Mouse (Mus musculus): ENCODE data around the gene Map4k4. TPM values are rescaled to one million over a fixed set of nuclear protein-coding genes. Genes with fewer than 3 reads are reported as not detected.

Map4k4 gene
- polyA plus RNA-seq, 1 experiment, result 94.7 TPM

GRCm38 (mm10) chr1:39990041-39990440 lies 89.3 kb downstream of the Map4k4 start:
- TF ChIP-seq POLR2A (IDR thresholded peaks at IDR 0.05; ENCODE audit: borderline replicate concordance, extremely low read depth, low read depth, low read length) (no peak), CTCF (IDR thresholded peaks at IDR 0.05; ENCODE audit: insufficient read depth, low read length) (no peak)
- no peaks in the 10 kb centered on the region for H3K4me1 ChIP-seq (ENCODE audit: control insufficient read depth, insufficient read depth, low read length)
- no peak overlapping the region for H3K4me3 ChIP-seq (replicated peaks; ENCODE audit: extremely low read depth, low read depth, low read length)
- 89% methylated on average over 9 of the region's 9 CpGs for WGBS
- DNase-seq, result no peak

GRCm38 (mm10) chr1:39993921-39994320 lies 93.2 kb downstream of the Map4k4 start:
- WGBS, result 78% methylated on average over 7 of the region's 7 CpGs
- Histone ChIP-seq H3K4me3 (replicated peaks; ENCODE audit: extremely low read depth, low read depth, low read length) (no peak overlapping the region), H3K4me1 (ENCODE audit: control insufficient read depth, insufficient read depth, low read length) (no peaks in the 10 kb centered on the region)
- DNase-seq, result no peak
- TF ChIP-seq CTCF (IDR thresholded peaks at IDR 0.05; ENCODE audit: insufficient read depth, low read length) (no peak), POLR2A (IDR thresholded peaks at IDR 0.05; ENCODE audit: borderline replicate concordance, extremely low read depth, low read depth, low read length) (no peak)

- WGBS, result 81% methylated on average over 2 of the region's 2 CpGs
- DNase-seq, result no peak
- TF ChIP-seq POLR2A (IDR thresholded peaks at IDR 0.05; ENCODE audit: borderline replicate concordance, extremely low read depth, low read depth, low read length) (no peak), CTCF (IDR thresholded peaks at IDR 0.05; ENCODE audit: insufficient read depth, low read length) (no peak)
- Histone ChIP-seq H3K4me1 (ENCODE audit: control insufficient read depth, insufficient read depth, low read length) (no peaks in the 10 kb centered on the region), H3K4me3 (replicated peaks; ENCODE audit: extremely low read depth, low read depth, low read length) (no peak overlapping the region)
Observed at GRCm38 (mm10) chr1:39995593-39995992, 94.9 kb downstream of the Map4k4 start.

- Histone ChIP-seq H3K4me3 (replicated peaks; ENCODE audit: extremely low read depth, low read depth, low read length) (no peak overlapping the region), H3K4me1 (ENCODE audit: control insufficient read depth, insufficient read depth, low read length) (no peaks in the 10 kb centered on the region)
- TF ChIP-seq CTCF (IDR thresholded peaks at IDR 0.05; ENCODE audit: insufficient read depth, low read length) (no peak), POLR2A (IDR thresholded peaks at IDR 0.05; ENCODE audit: borderline replicate concordance, extremely low read depth, low read depth, low read length) (no peak)
- WGBS, result 85% methylated on average over 16 of the region's 16 CpGs
- DNase-seq, result no peak
Observed at GRCm38 (mm10) chr1:40000476-40000875, 99.8 kb downstream of the Map4k4 start.

GRCm38 (mm10) chr1:40000899-40001298 lies 100.2 kb downstream of the Map4k4 start:
- no peaks in the 10 kb centered on the region for H3K4me1 ChIP-seq (ENCODE audit: control insufficient read depth, insufficient read depth, low read length)
- 75% methylated on average over 5 of the region's 5 CpGs for WGBS
- no peak for DNase-seq
- peak; percentile 53 for TF ChIP-seq CTCF (IDR thresholded peaks at IDR 0.05; ENCODE audit: insufficient read depth, low read length)
- no peak for TF ChIP-seq POLR2A (IDR thresholded peaks at IDR 0.05; ENCODE audit: borderline replicate concordance, extremely low read depth, low read depth, low read length)
- no peak overlapping the region for H3K4me3 ChIP-seq (replicated peaks; ENCODE audit: extremely low read depth, low read depth, low read length)

GRCm38 (mm10) chr1:40002129-40002727 lies 101.5 kb downstream of the Map4k4 start:
- TF ChIP-seq POLR2A (IDR thresholded peaks at IDR 0.05; ENCODE audit: borderline replicate concordance, extremely low read depth, low read depth, low read length) (no peak), CTCF (IDR thresholded peaks at IDR 0.05; ENCODE audit: insufficient read depth, low read length) (no peak)

GRCm38 (mm10) chr1:40006043-40006651 lies 105.4 kb downstream of the Map4k4 start:
- 98% methylated on average over 4 of the region's 4 CpGs for WGBS
- no peaks in the 10 kb centered on the region for H3K4me1 ChIP-seq (ENCODE audit: control insufficient read depth, insufficient read depth, low read length)
- TF ChIP-seq POLR2A (IDR thresholded peaks at IDR 0.05; ENCODE audit: borderline replicate concordance, extremely low read depth, low read depth, low read length) (no peak), CTCF (IDR thresholded peaks at IDR 0.05; ENCODE audit: insufficient read depth, low read length) (no peak)
- DNase-seq, result no peak
- no peak overlapping the region for H3K4me3 ChIP-seq (replicated peaks; ENCODE audit: extremely low read depth, low read depth, low read length)

More at GRCm38 (mm10) chr1:40002129-40002727, 101.5 kb downstream of the Map4k4 start:
- Histone ChIP-seq H3K4me3 (replicated peaks; ENCODE audit: extremely low read depth, low read depth, low read length) (no peak overlapping the region), H3K4me1 (ENCODE audit: control insufficient read depth, insufficient read depth, low read length) (no peaks in the 10 kb centered on the region)
- 69% methylated on average over 4 of the region's 4 CpGs for WGBS
- no peak for DNase-seq

- DNase-seq, result no peak
- no peak for TF ChIP-seq CTCF (IDR thresholded peaks at IDR 0.05; ENCODE audit: insufficient read depth, low read length)
- no peak for TF ChIP-seq POLR2A (IDR thresholded peaks at IDR 0.05; ENCODE audit: borderline replicate concordance, extremely low read depth, low read depth, low read length)
- H3K4me3 ChIP-seq (replicated peaks; ENCODE audit: extremely low read depth, low read depth, low read length), result no peak overlapping the region
- H3K4me1 ChIP-seq (ENCODE audit: control insufficient read depth, insufficient read depth, low read length), result no peaks in the 10 kb centered on the region
- WGBS, result 73% methylated on average over 17 of the region's 17 CpGs
Observed at GRCm38 (mm10) chr1:40007962-40008471, 107.3 kb downstream of the Map4k4 start.

- 92% methylated on average over 8 of the region's 8 CpGs for WGBS
- Histone ChIP-seq H3K4me3 (replicated peaks; ENCODE audit: extremely low read depth, low read depth, low read length) (no peak overlapping the region), H3K4me1 (ENCODE audit: control insufficient read depth, insufficient read depth, low read length) (no peaks in the 10 kb centered on the region)
- no peak for DNase-seq
- no peak for TF ChIP-seq POLR2A (IDR thresholded peaks at IDR 0.05; ENCODE audit: borderline replicate concordance, extremely low read depth, low read depth, low read length)
Observed at GRCm38 (mm10) chr1:40012696-40013095, 112.0 kb downstream of the Map4k4 start.

Data from lung, adult 2 months (tissue).